Mouse (Mus musculus) lung, postnatal 0 days (tissue): Measurements from ENCODE around the gene Cyb561d1. TPM values are rescaled to one million over a fixed set of nuclear protein-coding genes. Genes with fewer than 3 reads are reported as not detected.
A peak's percentile ranks its signal among the peaks of the same experiment; 100 is the strongest.

Experiments
- ATAC-seq: fragments of 200-750 bp; cut with Nextera tagmentation; 2 replicates; pipeline ENCODE4 v1.8.0; 2017; ENCODE audit warnings: moderate library complexity
- DNase-seq: peaks from one replicate; pipeline ENCODE4 v3.0.0-alpha.2; 2016; ENCODE audit warnings: low spot score
- H3K27ac ChIP-seq: fragments of 300-500 bp; sonication (generic); 2 replicates; pipeline ENCODE4 v1.5.1; 2014; ENCODE audit warnings: antibody characterized with exemption, mild to moderate bottlenecking, low read length, mixed read lengths
- H3K27me3 ChIP-seq: fragments of 300-500 bp; sonication (generic); replicated peaks from 2 replicates; pipeline ENCODE4 v1.6.1; 2014; ENCODE audit warnings: low read length, mixed read lengths; ENCODE audit not compliant: insufficient read depth
- H3K36me3 ChIP-seq: fragments of 300-500 bp; sonication (generic); 2 replicates; pipeline ENCODE4 v1.6.1; 2014; ENCODE audit warnings: low read length, mixed read lengths; ENCODE audit not compliant: insufficient read depth
- H3K4me1 ChIP-seq: fragments of 300-500 bp; sonication (generic); 2 replicates; pipeline ENCODE4 v1.6.1; 2014; ENCODE audit warnings: antibody characterized with exemption, low read depth, low read length, mixed read lengths; ENCODE audit not compliant: insufficient read depth
- H3K4me2 ChIP-seq: fragments of 300-500 bp; sonication (generic); replicated peaks from 2 replicates; pipeline ENCODE4 v1.6.1; 2014; ENCODE audit warnings: low read depth, mild to moderate bottlenecking, low read length, moderate library complexity, mixed read lengths
- H3K4me3 ChIP-seq: fragments of 300-500 bp; sonication (generic); 2 replicates; pipeline ENCODE4 v1.5.1; 2014; ENCODE audit warnings: low read depth, low read length
- H3K9ac ChIP-seq: fragments of 300-500 bp; sonication (generic); replicated peaks from 2 replicates; pipeline ENCODE4 v1.6.1; 2014; ENCODE audit warnings: low read depth, mild to moderate bottlenecking
- H3K9me3 ChIP-seq: fragments of 300-500 bp; sonication (generic); 2 replicates; pipeline ENCODE4 v1.6.1; 2016; ENCODE audit warnings: low read length, mixed read lengths
- CTCF ChIP-seq: IDR thresholded peaks from 2 replicates; pipeline ENCODE4 v1.5.1; 2016; ENCODE audit warnings: antibody characterized with exemption, mild to moderate bottlenecking
- EP300 ChIP-seq: IDR thresholded peaks from 2 replicates; pipeline ENCODE4 v1.6.1; 2016; ENCODE audit warnings: antibody characterized with exemption, mild to moderate bottlenecking, control low read depth
- WGBS: fragments of 180-500 bp; shearing (Covaris S2); extraction: QIAGEN DNeasy Blood & Tissue Kit; methylation state at CpG from one replicate; pipeline ENCODE4 v1.1.7; 2014; 5-methylcytosine and 5-hydroxymethylcytosine counted together
- polyA plus RNA-seq: library from polyadenylated mRNA; unstranded; fragments of >200 nt; fragmentation: Nextera tagmentation; extraction: Ambion mirVana; gene quantifications from 2 replicates; pipeline ENCODE4 v1.2.1, GENCODE M21; 2015

Gene Cyb561d1
- polyA plus RNA-seq, 1 experiment from 2014 or later: 4.9 TPM

GRCm38 (mm10) chr3:108174672-108175531, 26.1 kb downstream of the Cyb561d1 start:
- DNase-seq (no peak), ATAC-seq (peak; percentile 25; the same call in 1 of the 2 replicates)
- H3K9me3 ChIP-seq: no peaks in the 10 kb centered on the region
- no peaks in the 10 kb centered on the region; the same call in 1 of the 2 replicates for H3K27me3 ChIP-seq
- no peaks in the 10 kb centered on the region for H3K4me1 ChIP-seq
- H3K27ac ChIP-seq: no peak overlapping the region
- H3K4me2 ChIP-seq: no peak overlapping the region
- TF ChIP-seq EP300 (no peak), CTCF (no peak)
- 48% methylated on average over 14 of the region's 14 CpGs for WGBS
- H3K9ac ChIP-seq: no peak overlapping the region
- H3K4me3 ChIP-seq: no peak overlapping the region
- no peaks in the 10 kb centered on the region for H3K36me3 ChIP-seq

DNA sequence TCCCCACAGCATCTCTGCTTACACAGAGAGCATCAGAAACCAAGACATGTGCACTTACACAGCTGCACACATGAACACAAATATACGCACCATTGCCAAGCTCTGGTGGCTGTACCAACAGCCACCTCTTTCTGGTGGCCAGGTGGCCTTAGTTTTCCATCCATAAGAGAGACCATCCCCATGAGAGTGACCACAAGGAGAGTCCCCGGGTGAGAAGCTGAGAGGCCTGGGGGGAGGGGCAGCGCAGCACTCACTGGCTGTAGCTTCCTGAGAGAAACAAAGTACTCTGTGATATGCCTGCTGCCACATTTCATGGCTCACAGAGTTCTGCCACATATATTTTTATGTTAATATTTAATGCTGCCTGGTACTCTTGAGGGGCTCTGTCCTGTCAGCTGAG, 31.8 kb downstream of the Cyb561d1 start:
- Histone ChIP-seq H3K4me2 (no peak overlapping the region), H3K4me3 (no peak overlapping the region), H3K9ac (no peak overlapping the region), H3K4me1 (no peaks in the 10 kb centered on the region), H3K27ac (no peak overlapping the region), H3K36me3 (no peaks in the 10 kb centered on the region), H3K27me3 (no peaks in the 10 kb centered on the region; the same call in 1 of the 2 replicates), H3K9me3 (no peaks in the 10 kb centered on the region)
- ATAC-seq (no peak), DNase-seq (no peak)
- TF ChIP-seq EP300: no peak
- no peak for TF ChIP-seq CTCF
- 43% methylated on average over 3 of the region's 3 CpGs for WGBS

DNA sequence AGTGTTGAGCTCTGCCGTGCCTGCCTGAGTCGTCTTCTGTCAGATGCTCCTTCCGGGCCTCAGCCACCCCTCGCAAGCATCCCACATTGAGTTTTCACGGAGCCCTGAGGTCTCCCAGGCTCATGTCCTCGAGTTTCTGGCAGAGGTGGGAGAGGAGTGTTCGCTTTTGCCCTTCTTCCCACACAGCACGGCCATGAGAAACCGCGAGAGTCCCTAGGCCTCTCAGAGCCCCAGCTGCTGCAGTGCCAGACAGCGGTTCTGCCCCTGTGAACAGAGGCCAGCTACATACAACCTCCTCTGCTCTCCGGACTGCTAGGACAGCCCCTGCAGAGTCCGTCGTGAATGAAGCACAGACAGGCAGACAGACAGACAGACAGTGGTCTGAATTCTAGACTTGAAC, 33.5 kb downstream of the Cyb561d1 start:
- Histone ChIP-seq H3K4me1 (no peaks in the 10 kb centered on the region), H3K9me3 (no peaks in the 10 kb centered on the region), H3K4me2 (no peak overlapping the region), H3K27ac (no peak overlapping the region), H3K4me3 (no peak overlapping the region), H3K9ac (no peak overlapping the region), H3K36me3 (no peaks in the 10 kb centered on the region), H3K27me3 (no peaks in the 10 kb centered on the region)
- WGBS: 47% methylated on average over 14 of the region's 14 CpGs
- DNase-seq: no peak
- TF ChIP-seq CTCF: no peak
- no peak for TF ChIP-seq EP300
- 0 out of 2 replicates have a peak, but pooled peaks have one; percentile 23 for ATAC-seq

DNA sequence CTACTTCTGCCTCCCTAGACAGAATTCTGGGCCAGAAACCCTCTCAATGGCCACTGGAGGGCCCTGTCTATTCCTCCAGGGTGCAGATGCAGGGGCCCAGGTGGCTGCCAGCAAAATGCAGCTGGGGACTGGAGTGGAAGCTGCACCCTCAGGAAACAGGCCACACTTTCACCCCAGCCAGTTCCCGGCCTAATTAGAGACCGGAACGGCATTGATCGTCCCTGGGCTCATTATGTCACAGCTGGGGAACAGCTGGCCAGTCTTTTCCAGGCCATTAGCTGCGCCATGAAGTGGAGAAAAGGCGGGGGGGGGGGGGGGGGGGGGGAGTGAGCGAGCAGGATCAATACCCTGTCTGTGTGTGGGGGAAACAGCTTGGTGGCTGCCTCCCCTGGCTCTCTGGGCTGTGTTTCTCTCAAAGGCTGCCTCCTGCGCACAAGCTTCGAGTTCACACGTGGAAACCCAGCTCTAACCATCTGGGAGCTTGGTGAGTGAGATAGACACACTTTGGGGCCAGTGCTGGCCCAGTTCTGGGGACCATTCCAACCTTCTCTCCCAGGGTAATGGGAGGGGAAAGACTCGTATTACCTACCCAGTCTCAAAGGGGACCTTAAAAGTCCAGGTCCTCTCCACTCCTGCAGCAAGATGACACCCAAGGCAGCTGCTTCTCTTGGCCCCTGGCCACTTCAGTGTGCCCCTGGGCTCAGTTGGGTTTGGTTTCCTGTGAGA, 34.4 kb downstream of the Cyb561d1 start:
- Histone ChIP-seq H3K9ac (no peak overlapping the region), H3K27ac (no peak overlapping the region), H3K27me3 (no peaks in the 10 kb centered on the region), H3K4me3 (no peak overlapping the region), H3K36me3 (no peaks in the 10 kb centered on the region), H3K4me2 (no peak overlapping the region), H3K9me3 (no peaks in the 10 kb centered on the region), H3K4me1 (no peaks in the 10 kb centered on the region)
- ATAC-seq: peak; percentile 78
- no peak for TF ChIP-seq EP300
- TF ChIP-seq CTCF: peak; percentile 61
- 19% methylated on average over 9 of the region's 11 CpGs for WGBS
- DNase-seq: peak; percentile 86

- ATAC-seq (0 out of 2 replicates have a peak, but pooled peaks have one; percentile 9), DNase-seq (no peak)
- TF ChIP-seq CTCF (no peak), EP300 (no peak)
- H3K27me3 ChIP-seq: no peaks in the 10 kb centered on the region
- no peak overlapping the region for H3K4me2 ChIP-seq
- no peaks in the 10 kb centered on the region for H3K9me3 ChIP-seq
- WGBS: 52% methylated on average over 10 of the region's 10 CpGs
- H3K4me3 ChIP-seq: no peak overlapping the region
- H3K9ac ChIP-seq: no peak overlapping the region
- H3K27ac ChIP-seq: no peak overlapping the region
- no peaks in the 10 kb centered on the region for H3K36me3 ChIP-seq
- no peaks in the 10 kb centered on the region for H3K4me1 ChIP-seq
Measured at GRCm38 (mm10) chr3:108165532-108166315, 35.3 kb downstream of the Cyb561d1 start.

DNA sequence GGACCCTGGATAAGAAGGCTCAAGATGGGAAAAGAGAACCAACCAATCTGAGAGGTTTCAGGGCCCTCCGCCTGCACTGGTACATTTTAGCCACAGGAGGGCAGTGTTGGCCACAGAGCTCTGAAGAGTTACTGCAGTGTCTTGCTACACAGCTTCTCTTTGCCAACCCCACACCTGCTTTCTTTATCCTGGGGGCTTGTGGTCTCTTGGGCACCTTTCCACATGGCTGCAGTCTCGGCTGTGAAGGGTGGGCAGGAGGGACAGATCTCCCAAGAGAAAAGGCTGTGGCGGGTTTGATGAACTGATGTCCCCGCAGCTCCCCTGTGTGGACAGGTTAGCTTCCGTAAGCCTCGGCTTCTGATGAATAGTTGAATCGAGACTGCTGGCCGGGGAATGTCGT, 36.2 kb downstream of the Cyb561d1 start:
- H3K27me3 ChIP-seq: no peaks in the 10 kb centered on the region
- no peaks in the 10 kb centered on the region for H3K4me1 ChIP-seq
- no peaks in the 10 kb centered on the region for H3K36me3 ChIP-seq
- H3K27ac ChIP-seq: no peak overlapping the region
- peak; percentile 97 for TF ChIP-seq CTCF
- no peak for TF ChIP-seq EP300
- H3K4me2 ChIP-seq: peak overlapping the region; percentile 34
- H3K9ac ChIP-seq: no peak overlapping the region
- peak; percentile 81 for DNase-seq
- WGBS: 12% methylated on average over 9 of the region's 9 CpGs
- peak; percentile 50 for ATAC-seq
- no peak overlapping the region for H3K4me3 ChIP-seq
- no peaks in the 10 kb centered on the region for H3K9me3 ChIP-seq
